Mouse (Mus musculus): ENCODE measurements at regions not wholly inside any gene's neighbourhood (a gene's known extent, or its start where the extent isn't known, plus 50 kb on each side); places are given as distances from the start of the nearest gene placed in this dataset.

DNA sequence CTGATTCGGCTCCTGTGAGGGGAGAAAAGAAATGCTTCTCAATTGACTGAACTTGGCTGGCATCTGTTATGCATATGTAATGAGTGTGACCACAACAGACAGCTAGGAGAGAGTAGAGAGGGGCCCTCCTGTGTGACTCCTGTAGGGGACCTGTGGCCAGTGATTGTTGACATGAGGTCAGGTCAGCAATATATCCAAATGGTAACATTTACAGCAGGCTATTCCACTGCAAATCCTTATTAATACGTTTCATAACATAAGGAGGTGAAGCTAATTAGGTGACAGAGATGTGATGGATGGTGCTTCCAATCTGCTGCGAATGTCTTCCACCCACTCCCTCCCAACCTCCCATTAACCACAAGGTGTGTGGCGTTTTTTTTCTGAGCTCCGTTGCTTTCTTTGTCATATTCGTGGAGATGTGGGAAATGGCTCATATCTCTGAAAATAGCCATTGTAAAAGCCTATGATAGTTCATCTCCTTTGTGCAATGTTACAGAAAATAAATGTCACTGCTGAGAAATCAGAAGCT lies 309.5 kb downstream of the Irx1 start:
- no peak for DNase-seq (ENCODE audit: low spot score)

DNA sequence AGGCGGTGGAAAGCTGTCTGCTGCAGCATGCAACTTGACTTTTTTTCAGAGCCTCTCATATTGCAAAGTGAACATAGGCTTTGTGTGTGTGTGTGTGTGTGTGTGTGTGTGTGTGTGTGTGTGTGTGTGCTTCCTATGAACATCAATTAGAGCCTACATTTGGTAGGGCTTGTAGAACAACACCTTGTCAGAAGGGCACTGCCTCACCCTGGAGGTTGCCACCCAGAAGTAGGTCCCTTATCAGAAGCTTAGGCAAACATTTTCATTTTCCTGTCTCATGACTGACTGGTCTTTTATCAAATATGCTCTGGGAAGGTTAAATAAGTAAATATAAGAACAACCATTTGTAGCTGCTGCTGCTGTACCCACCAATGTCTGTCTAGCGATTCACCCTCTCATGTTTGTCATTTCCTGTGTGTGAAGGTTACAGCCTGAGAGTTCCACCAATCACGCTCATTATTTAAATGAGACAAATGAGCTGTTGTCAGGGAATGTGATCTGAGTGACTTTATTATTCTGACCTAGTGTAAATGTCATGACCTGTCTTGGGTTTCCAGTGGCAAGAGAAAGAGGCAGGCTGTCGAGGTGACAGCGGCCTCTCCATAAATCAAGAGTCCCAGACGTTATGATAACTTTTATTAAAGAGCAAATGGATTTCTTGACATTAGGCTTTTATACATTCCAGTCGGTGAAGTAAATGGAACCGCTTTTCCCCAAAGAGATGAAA lies 310.1 kb downstream of the Irx1 start:
- no peak for DNase-seq (ENCODE audit: low spot score)

DNA sequence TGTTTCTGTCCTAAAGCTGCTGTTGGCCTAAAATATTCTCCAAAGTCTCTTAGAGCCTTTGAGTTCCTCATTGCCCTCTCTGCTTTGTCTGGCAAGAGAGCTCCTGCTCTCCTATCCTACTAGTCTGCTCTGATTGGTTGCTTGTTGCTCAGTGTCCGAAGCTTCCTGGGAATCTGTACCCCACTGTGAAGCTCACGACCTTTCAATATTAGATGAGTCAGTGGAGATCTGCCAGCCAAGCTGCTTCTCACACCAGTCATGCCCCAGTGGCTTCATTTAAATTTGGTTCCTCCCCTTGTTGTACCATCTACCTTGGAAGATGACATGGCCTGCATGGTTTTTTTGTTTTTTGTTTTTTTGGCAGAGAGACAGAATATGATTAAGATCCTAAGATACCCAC lies 313.6 kb downstream of the Irx1 start:
- DNase-seq (ENCODE audit: low spot score), result no peak

DNA sequence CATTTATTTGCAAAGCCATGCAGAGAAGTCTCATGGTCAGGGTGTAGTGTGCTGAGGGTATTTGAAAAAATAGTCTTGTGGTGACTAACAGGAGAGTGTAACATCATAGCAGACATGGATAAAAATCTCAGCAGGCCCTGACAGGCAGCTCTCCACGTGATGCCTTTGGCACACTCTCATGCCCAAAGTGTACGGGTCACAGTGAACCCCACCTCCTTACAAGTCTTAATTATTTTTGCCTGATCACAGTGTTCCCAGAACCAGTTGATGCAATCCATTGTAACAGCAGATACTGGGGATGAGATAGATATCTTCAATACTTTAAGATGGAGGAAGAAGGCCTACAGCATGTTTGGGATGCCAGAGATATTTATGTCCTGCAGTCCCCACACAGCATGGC lies 314.5 kb downstream of the Irx1 start:
- DNase-seq (ENCODE audit: low spot score), result no peak

DNA sequence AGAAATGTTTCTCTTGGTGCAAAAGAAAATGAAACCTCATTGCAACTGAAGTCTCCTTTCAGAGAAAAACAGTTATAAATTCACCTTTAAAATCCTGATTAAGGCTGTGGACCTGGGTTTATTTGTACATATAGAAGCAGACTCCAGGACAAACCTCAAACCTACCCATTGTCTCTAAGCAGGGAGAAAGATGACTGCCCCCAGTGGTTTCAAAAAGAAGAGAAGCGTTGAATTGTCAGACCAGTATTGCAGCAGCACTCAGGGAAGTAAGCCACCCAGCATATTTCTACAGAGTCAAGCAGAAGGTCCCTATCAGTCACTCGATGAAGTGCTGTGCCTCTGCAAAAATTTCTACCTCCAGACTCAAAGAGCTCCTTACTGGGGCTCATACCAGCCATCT lies 332.1 kb downstream of the Irx1 start:
- DNase-seq (ENCODE audit: low spot score), result no peak

DNA sequence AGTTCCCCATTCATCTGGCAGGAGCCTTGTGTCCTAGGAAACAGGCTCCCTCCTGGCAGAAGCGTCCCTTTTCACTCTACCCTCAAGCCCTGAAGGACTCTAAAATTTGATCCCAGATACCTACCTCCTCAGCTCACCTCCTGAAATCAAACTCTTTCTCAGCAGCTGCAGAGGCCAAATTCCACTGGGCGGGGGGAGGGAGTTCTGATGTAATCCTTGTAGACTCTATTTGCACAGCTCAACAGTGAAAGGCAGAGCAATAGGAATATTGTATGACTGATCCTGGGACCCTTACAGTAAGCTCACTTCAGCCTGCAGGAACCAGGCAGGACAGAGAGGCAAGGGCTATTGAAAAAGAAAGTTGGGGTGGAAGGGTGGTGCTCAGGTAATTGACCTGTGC lies 346.3 kb downstream of the Irx1 start:
- no peak for DNase-seq (ENCODE audit: low spot score)

DNA sequence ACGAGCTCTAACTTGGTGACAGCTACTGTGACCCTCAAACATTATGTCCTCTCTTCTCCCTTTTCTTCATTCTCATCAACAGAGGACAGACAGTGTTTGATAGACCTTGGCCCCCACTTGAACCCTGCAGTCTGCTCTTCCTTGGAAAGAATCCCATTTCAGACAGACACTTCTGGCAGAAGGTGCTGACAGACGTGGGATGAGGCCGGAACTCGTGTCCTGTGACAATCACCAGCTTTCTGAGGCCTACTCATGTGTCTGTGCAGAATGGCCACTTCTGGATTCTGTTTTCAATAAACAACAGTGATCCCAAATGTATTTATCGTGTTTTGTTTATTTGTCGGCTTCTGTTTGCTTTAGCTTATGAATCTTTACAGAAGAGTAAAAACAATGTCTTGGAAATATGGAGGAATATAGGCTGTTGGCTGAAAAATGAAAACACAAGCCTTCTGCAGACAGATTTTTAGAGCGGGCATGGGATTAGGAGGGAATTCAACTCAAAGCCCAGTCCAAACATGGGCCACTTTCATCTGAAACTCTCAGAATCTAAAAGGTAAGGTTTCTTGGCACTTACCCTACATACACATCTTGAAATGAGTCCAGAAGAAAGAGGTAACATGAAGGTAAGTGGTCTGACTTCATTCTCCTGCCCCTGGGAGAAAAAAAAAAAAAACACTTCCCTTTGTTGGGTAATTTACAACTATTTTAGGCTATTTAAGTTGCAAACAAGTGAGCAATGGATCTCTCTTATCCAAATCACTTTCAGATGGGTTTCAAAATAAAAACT lies 350.9 kb downstream of the Irx1 start:
- DNase-seq (ENCODE audit: low spot score), result no peak

DNA sequence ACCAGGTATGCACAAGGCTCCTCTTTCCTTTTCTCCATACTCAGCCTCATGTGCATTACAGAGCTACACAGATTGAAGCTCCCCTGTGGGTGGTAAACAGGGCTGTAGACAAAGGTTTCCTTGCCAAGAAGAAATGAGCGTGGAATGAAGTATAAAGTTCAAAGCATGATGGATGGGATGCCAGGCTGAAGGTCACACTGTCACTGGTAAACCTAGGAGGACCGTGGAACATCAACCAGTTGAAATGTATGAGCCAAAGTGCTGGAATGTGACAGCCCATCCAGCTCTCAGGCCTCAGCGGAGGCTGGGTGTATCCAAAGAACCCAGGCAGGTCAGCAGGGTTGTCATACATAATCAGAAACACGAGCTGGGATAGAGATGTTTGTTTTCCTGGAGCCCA lies 381.0 kb downstream of the Irx1 start:
- no peak for DNase-seq (ENCODE audit: low spot score)

DNA sequence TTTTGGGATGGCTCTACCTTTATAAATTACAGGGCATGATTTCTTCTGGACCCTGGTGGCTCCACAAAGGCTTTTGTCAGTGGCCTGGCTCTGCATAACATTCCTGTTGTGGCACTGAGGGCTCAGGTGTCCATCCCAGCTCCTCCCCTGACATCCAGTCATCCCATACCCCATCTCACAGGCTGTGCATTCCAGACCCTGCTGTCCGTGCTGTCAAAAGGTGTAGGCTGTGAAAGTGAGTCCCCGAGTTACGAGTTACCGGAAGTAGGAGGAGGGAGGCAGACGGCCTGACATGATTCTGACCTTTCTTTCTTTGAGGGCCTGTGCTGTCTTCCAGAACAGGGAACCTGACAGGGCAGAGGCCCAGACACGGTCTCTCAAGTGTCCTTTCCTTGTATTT lies 397.6 kb downstream of the Irx1 start:
- no peak for DNase-seq (ENCODE audit: low spot score)

DNA sequence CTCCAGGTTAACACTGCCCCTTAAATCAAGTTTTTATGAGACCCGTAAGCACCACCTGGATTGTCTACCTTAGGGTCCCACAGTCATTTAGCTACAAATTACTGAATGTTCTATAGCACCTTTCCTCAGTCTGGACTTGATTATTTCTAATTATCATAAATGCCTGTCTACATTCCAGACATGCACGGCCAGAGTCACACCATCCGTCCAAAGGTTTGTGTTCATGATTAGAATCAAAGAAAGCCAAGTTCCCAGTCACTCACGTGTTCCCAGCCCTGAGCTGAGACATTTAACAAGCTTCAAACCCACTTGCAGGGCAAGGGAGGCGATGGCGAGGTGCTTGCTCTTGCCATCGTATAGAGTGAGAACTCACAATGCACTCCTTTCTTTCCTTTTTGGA lies 398.1 kb downstream of the Irx1 start:
- no peak for DNase-seq (ENCODE audit: low spot score)

DNA sequence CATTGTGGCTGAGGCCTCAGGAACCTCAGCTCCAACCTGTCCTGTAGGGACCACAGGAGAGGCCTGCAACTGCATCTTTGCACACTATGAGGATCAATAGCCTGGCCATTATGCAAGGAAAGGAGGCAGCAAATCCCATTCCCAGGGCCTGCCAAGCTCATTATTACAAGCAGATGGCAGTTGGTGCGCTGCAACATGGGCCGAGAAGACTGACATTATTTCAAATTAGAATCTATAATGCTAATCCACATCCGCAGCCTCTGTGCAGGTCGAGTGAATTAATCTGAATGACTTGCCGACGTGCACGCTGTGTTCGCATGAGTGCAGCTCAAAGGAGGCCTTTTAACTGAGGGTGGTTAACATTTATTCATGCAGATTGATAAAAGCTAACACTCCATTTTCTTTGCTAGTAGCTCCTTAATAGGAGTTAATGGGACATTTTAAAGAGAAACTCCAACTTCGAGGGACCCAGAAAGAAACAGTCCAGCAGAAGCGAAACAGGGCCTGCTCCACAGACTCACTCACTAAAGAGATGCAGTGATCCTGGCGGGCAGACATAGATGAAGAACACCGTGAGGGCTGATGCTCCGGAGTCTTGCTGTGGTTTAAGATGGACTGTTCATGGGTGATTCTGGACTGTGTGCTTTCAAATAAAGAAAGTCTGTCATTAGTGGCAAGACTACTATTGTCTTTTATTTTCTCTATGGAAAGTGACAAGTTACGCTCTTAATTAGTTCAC lies 404.9 kb downstream of the Irx1 start:
- no peak for DNase-seq (ENCODE audit: low spot score)

DNA sequence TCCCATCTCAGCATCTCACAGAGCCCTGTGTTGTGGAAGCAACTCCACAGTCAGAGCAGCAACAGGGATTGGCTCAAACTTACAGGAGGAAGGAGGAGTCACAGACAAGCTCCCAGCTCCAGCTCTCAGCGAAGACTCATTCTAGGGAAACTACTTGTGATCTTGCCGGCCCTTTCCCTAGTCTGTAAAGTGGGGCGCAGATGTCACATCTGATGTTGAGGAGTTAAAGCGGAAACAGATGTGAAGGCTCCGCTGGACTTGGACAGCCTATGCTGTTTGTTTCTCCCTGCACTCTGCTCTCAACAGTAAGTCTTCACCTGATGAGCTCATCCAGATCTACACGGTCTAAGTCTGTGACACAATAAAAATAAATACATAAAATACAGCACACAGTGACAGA lies 408.1 kb downstream of the Irx1 start:
- DNase-seq (ENCODE audit: low spot score), result no peak

DNA sequence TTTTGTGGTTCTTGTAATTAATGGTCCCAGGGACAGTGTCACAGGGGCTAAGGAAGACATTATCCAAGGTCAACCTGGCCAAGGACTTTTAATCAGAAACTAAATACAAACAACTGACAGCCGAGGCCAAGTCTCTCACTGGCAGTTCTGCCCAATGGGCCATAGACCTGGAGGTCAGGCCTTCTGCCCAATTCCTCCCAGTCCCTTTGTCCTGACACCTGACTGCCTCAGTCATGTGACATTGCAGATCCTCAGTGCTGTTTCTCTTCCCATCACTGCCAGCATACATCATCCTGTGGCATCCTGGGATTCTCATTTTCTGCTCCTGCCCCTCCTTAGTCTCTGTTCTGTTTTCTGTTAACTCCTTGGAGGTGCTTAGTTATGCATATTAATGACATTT lies 413.4 kb downstream of the Irx1 start:
- no peak for DNase-seq (ENCODE audit: low spot score)

DNA sequence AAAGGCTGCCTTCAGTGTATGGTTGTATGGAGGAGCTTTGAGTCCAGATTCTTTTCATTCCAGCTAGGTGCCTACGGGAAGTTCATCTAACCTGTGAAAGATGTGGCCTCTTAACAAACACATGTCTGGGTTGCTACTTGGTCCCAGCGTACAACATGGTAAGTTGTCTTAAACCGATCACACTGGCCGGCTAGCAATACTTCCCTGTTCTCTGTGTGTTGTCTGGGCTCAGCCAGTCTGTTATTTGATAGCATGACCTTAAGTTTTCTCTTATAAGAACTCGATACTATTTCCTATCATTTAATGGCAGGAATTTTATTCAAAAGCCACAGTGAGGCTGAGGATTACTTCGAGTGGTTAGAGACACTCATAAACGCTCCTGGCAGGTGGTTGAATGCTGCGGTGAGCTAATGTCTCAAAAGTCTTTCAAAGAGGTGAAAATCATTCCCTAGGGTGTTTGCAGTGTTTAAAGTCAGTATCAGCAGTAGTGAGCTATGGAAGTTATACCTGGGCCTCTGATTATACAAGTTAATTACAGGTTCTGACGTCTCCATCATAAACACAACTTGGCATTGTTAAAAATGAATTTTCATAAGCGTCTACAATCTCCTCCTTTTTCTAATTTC lies 414.2 kb downstream of the Irx1 start:
- no peak for DNase-seq (ENCODE audit: low spot score)

DNA sequence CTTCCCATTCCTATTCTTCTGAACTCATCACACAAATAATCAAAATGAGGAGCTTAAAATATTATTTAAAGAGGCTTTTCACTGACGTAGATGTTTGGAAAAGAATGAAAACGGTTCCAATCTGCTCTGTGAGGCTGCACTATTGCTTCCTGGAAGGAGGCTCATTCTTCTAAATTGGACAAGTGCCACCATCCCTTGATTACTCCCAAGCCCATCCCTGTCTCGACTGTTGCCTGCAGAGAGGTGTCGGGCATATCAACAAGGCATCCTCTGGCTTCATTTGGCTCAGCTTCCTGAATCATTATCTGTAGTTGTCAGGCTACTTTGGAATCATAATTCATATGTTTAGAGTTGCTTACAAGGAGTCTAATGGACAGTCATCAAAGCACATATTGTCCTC lies 425.3 kb downstream of the Irx1 start:
- no peak for DNase-seq (ENCODE audit: low spot score)

DNA sequence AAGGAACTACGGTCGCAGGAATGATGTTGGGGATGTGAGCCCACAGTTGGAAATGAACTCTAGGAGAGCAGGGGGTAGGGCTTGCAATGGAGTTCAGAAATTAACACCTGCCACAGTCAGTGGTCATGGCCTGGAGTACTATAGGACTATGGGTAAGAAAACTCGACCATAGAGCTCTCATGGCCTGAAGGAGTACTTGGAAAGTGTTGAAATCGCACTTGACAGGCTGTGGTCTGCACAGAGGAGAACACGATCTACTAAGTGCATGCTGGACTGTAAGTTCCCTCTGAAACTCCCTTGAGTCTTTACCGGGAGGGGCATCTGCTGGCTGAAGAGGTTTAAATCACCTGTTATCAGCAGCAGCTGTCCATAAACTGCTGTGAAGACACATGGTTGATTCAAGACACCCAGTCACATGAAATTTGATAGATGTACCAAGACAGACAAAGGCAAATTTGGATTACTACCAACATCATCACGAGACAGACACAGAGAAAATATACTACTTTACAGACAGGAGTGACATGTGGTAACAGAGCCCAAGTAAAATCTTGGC lies 430.6 kb downstream of the Irx1 start:
- DNase-seq (ENCODE audit: low spot score), result no peak

DNA sequence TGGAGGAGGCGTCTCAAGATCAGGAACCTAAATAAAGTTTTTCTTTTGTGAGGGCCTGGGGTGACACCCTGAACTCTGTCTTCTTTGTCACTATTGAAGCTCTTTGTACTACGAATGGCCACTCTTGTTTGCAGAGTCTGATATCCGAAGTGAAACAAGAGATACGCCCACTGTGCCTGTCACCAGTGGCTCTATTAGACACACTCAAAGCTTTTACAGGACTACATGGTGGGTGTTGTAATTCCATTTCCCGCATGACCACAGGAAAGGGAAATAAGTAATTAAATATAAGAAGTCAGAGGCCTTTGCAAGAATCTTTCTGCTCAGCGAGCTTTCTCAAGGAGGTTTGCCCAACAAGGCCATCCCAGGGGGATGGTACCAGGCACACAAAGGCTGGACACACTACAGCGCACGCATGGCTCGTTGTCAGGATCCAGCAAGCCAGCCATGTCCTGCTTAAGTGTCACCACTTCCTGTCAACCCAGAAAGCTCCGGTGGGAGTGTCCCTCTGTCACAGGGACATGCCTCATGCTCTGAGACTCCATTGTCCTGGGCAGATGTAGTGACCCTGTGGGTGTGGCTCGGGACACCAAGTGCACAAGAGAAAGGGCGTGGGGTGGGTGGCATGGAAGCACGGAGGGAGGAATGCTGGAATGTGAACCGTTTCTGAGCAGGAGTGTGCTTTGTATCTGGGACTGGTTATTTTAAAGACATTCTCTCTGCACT lies 434.0 kb downstream of the Irx1 start:
- DNase-seq (ENCODE audit: low spot score), result no peak

DNA sequence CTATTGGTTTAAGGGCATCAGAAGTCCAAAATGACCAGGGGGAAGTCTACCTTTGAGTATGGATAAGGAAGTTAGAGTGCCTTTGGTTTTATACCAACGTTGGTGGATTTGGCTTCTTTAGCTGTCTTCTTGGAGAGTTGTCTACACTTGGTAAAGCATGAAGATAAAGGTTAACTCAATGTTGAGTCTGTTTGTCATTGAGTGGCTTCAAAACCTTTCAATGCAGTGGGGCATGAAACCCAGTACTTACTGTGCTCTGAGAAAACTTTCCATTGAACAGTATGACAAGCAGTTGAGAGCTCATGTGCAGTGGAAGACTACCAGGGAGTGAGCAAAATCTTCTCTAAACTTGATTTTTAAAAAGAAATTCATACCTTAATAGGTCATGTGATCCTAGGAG lies 445.7 kb downstream of the Irx1 start:
- DNase-seq (ENCODE audit: low spot score), result no peak

DNA sequence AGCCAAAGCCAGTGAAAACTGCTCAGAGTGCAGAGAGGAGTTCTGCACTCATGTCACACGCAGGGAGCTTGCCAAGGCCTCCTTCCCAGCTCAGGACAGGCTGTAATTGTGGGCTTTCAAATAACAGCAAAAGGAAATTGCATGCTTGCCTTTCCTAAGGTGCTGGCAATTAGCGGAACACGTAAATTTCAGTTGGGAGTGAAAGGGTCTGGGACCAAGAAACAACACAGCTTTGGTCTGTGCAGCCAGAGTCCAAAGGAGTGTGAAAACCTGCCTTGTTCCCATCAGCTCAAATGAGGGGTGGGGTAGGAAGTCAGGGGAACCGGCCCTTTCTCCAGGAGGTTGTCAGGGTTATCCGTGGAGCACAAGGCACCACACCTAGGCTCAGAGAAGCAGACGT lies 450.3 kb downstream of the Irx1 start:
- no peak for DNase-seq (ENCODE audit: low spot score)

DNA sequence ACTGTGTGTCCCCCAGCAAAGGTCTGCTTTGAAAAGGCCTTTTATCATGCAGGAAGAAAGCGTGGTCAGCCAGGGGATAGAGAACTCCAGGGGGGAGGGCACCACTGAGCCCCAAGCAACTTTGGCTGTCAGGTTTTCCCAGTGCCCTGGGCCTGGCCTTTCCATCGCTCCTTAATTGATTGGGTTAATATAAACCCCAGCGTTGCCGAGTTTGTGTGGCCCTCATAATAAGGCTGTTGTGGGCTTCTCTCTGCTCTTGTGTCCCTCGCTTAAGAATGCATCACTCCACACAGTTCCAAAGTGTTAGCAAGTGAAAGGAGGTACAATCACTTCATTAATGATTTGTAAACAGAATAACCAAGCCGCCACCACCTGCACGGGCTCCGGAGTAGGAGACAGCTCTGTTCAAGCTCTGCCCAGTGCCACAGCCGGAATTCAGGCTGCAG lies 455.5 kb downstream of the Irx1 start:
- no peak for DNase-seq (ENCODE audit: low spot score)

DNA sequence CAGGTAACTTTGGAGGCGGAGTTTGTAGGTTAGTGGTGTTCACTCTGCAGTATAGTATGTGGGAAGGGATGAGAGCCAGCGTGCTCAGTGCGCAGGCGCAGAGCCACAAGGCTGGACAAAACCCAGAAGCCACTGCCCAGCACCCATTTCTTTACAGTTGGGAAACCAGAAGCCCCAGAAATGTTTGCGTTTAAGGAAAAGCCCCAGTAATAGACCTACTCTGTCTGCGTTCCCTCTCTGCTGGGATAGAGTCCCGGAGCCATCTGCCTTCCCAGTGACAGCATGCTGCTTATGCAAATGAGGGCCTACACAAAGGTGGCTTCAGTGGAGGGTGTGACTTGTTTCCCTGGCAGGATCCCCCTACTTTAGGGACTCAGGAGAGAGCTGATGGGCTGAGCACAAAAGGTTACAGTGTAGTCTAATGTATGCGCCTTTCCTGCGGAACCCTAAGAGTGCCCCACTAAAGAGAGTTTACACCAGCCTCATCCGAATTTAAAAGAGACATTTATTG lies 456.0 kb downstream of the Irx1 start:
- DNase-seq (ENCODE audit: low spot score), result no peak
